In the genomic region with DNA sequence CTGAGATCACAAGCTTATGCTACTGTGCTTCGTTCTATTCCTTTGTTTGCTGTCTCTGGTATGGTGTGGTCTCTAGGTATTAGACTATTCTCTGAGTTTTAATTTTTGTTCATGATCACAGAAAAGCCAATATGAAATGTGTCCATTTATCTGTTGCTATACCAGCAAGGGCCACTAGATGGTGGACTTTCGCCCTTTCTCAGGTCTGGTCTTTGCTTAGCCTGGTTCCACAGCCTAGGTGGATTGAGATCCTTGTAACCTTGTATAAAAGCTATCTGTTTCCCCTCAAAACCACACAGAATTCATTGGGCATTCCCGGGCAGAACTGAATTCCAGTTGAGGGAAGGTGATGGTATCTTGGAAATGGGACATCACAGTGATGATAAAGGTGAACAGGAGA, we compare ENCODE assay signal across 9 mouse cellular contexts. TPM values are rescaled to one million over a fixed set of nuclear protein-coding genes. Genes with fewer than 3 reads are reported as not detected.
DNase-seq lines count a peak whose midpoint lies in the region; ATAC-seq lines count a peak whose summit lies in the region.
"Had no signal": no experiment of that assay in that cellular context is flagged by ENCODE, and none has a peak within 500 bp of the region (broad histone marks: within the 10 kb centered on the region; RNA-seq: fewer than 3 reads in every experiment).

No protein-coding gene starts in this region.

- no peaks in the 10 kb centered on the region for H3K36me3 ChIP-seq in liver, embryonic 12.5 days
- no peaks in the 10 kb centered on the region for H3K36me3 ChIP-seq in forebrain, embryonic 11.5 days (ENCODE audit: control insufficient read depth, insufficient read depth, low read length)
- H3K36me3 ChIP-seq in midbrain, embryonic 16.5 days (ENCODE audit: control insufficient read depth, insufficient read depth, low read length), result no peaks in the 10 kb centered on the region
- H3K36me3 ChIP-seq: lung, embryonic 15.5 days had no signal

- H3K4me1 ChIP-seq in liver, embryonic 12.5 days, result no peaks in the 10 kb centered on the region; the same call in 1 of the 2 replicates
- no peaks in the 10 kb centered on the region for H3K4me1 ChIP-seq in forebrain, embryonic 11.5 days (replicated peaks; ENCODE audit: control insufficient read depth, insufficient read depth, low read length)
- H3K4me1 ChIP-seq in midbrain, embryonic 16.5 days (ENCODE audit: control insufficient read depth, insufficient read depth, low read length), result no peaks in the 10 kb centered on the region

- intact Hi-C loops in left cerebral cortex, postnatal 14 days (cut with DNase I), result loop anchor here (1.0 to 10.0 kb wide), 4 partner anchors 70 to 287 kb away; no protein-coding TSS in a partner anchor

- no peak overlapping the region for H3K9ac ChIP-seq in liver, embryonic 12.5 days
- no peak overlapping the region for H3K9ac ChIP-seq in forebrain, embryonic 11.5 days (ENCODE audit: low read length)
- H3K9ac ChIP-seq in midbrain, embryonic 16.5 days (ENCODE audit: low read depth, low read length), result no peak overlapping the region
- H3K9ac ChIP-seq: lung, embryonic 15.5 days had no signal

- no peaks in the 10 kb centered on the region for H3K27me3 ChIP-seq in liver, embryonic 12.5 days (replicated peaks)
- H3K27me3 ChIP-seq in forebrain, embryonic 11.5 days (ENCODE audit: control insufficient read depth, insufficient read depth, low read length), result no peaks in the 10 kb centered on the region
- H3K27me3 ChIP-seq in midbrain, embryonic 16.5 days (ENCODE audit: control insufficient read depth, insufficient read depth, low read depth, low read length), result no peaks in the 10 kb centered on the region
- H3K27me3 ChIP-seq: lung, embryonic 15.5 days had no signal

- ATAC-seq in liver, embryonic 12.5 days, result no peak
- 0 out of 2 replicates have a peak, but pooled peaks have one; percentile 27 for ATAC-seq in forebrain, embryonic 11.5 days (replicated peaks; ENCODE audit: low FRiP score)
- peak; percentile 56 for ATAC-seq in inflammation-experienced regulatory T-cells, adult 6 months
- ATAC-seq in midbrain, embryonic 16.5 days, result peak; percentile 72

- no peak overlapping the region for H3K4me2 ChIP-seq in liver, embryonic 12.5 days
- H3K4me2 ChIP-seq in forebrain, embryonic 11.5 days (ENCODE audit: low read depth, low read length, severe bottlenecking), result no peak overlapping the region
- no peak overlapping the region for H3K4me2 ChIP-seq in midbrain, embryonic 16.5 days (ENCODE audit: low read length)
- H3K4me2 ChIP-seq: lung, embryonic 15.5 days had no signal

- peak; percentile 48 for DNase-seq in liver
- peak; percentile 60 for DNase-seq in c-Kit-positive CD71-negative TER-119-negative erythroid progenitor cells, embryonic 14.5 days (ENCODE audit: low read depth)
- DNase-seq in forebrain, embryonic 11.5 days (ENCODE audit: low spot score), result no peak
- peak; percentile 61 to 84 for DNase-seq in left cerebral cortex, postnatal 14 days (ENCODE audit: low spot score in 2 of 2)
- peak; percentile 57 to 84 for DNase-seq in spleen, postnatal 4 days (ENCODE audit: low spot score in 2 of 2)

- 7% methylated on average over 3 of the region's 3 CpGs for WGBS in liver, embryonic 12.5 days (ENCODE audit: insufficient replicate concordance)
- 9% methylated on average over 3 of the region's 3 CpGs for WGBS in forebrain, embryonic 11.5 days
- WGBS in midbrain, embryonic 16.5 days, result 8% methylated on average over 3 of the region's 3 CpGs

- no peaks in the 10 kb centered on the region for H3K9me3 ChIP-seq in liver, embryonic 12.5 days (replicated peaks)
- no peaks in the 10 kb centered on the region for H3K9me3 ChIP-seq in forebrain, embryonic 11.5 days (ENCODE audit: control insufficient read depth, low read length)
- no peaks in the 10 kb centered on the region for H3K9me3 ChIP-seq in midbrain, embryonic 16.5 days (replicated peaks; ENCODE audit: control insufficient read depth, low read length, poor library complexity, severe bottlenecking)
- H3K9me3 ChIP-seq: lung, embryonic 15.5 days had no signal

- H3K4me3 ChIP-seq in liver, embryonic 12.5 days, result no peak overlapping the region
- H3K4me3 ChIP-seq in forebrain, embryonic 11.5 days (ENCODE audit: low read depth, low read length), result no peak overlapping the region
- H3K4me3 ChIP-seq in midbrain, embryonic 16.5 days (ENCODE audit: low read depth, low read length), result no peak overlapping the region
- H3K4me3 ChIP-seq: lung, embryonic 15.5 days had no signal

- no peak overlapping the region for H3K27ac ChIP-seq in liver, embryonic 12.5 days
- H3K27ac ChIP-seq in forebrain, embryonic 11.5 days (ENCODE audit: low read depth, low read length), result no peak overlapping the region
- no peak overlapping the region for H3K27ac ChIP-seq in midbrain, embryonic 16.5 days (ENCODE audit: low read length)
- H3K27ac ChIP-seq: lung, embryonic 15.5 days had no signal

RNA-seq across cellular contexts. Expression of a gene that starts 18.1 kb away (rescaled TPM):
- 571 and 617 TPM in 2 replicates for polyA plus RNA-seq in liver, embryonic 12.5 days (2016; fragmentation: Nextera tagmentation; extraction: Ambion mirVana)
- 2,631 and 2,769 TPM in 2 replicates for polyA plus RNA-seq in forebrain, embryonic 11.5 days (2014; fragmentation: Nextera tagmentation; extraction: Ambion mirVana)
- 1,000 to 10,000 TPM; 4,108 to 4,357 (median 4,244) TPM for polyA plus RNA-seq in inflammation-experienced regulatory T-cells, adult 6 months (2017; shearing (Covaris generic))
- 100 to 1,000 TPM; 833 to 928 TPM for total RNA-seq in left cerebral cortex, postnatal 14 days (2021)
- polyA plus RNA-seq in midbrain, embryonic 16.5 days (2015; fragmentation: Nextera tagmentation; extraction: Ambion mirVana), result 5,026 and 5,182 TPM in 2 replicates

RNA-seq across cellular contexts. Expression of a gene that starts 40.7 kb away (rescaled TPM):
- 48.7 and 49.2 TPM in 2 replicates for polyA plus RNA-seq in liver, embryonic 12.5 days (2016; fragmentation: Nextera tagmentation; extraction: Ambion mirVana)
- polyA plus RNA-seq in forebrain, embryonic 11.5 days (2014; fragmentation: Nextera tagmentation; extraction: Ambion mirVana), result 44.5 and 45.1 TPM in 2 replicates
- polyA plus RNA-seq in inflammation-experienced regulatory T-cells, adult 6 months (2017; shearing (Covaris generic)), result 10 to 100 TPM in 2 of 3 experiments, 1 to 10 TPM in 1; 9.1 to 12.5 (median 10.3) TPM
- total RNA-seq in left cerebral cortex, postnatal 14 days (2021), result 10 to 100 TPM; 62.3 to 62.5 TPM
- polyA plus RNA-seq in midbrain, embryonic 16.5 days (2015; fragmentation: Nextera tagmentation; extraction: Ambion mirVana), result 29.7 and 32.4 TPM in 2 replicates
